Mouse (Mus musculus) spleen, adult 2 months (tissue): Measurements from ENCODE around the gene Defb23.

Source experiments
- CTCF ChIP-seq: fragments of 200-500 bp; IDR thresholded peaks from 2 replicates; pipeline ENCODE4 v1.5.1; 2011; ENCODE audit warnings: mild to moderate bottlenecking, inconsistent platforms; ENCODE audit not compliant: insufficient read depth, insufficient read length, insufficient replicate concordance; ENCODE audit errors: extremely low read depth
- POLR2A ChIP-seq: fragments of 200-500 bp; IDR thresholded peaks from 2 replicates; pipeline ENCODE4 v1.6.1; 2011; ENCODE audit warnings: low read depth, low read length, inconsistent platforms

DNA sequence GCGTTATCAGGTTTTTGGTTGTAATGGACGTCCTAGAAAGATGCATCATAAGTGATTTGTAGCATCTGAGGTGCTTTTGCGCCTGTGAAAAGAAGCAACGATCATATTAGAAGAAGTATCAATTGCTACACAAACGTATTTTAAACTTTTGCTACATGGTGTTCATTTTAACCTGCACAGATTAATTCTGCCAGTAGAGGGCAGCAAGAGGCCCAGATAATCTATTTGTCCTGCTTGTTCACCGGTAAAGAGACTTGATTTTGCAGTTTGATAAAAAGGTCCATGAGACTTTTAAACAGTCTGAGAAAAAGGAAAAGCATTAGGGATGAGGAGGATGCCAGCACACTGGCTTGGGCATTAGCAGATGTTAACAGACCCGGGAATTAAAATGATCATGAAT lies 6.6 kb upstream of the Defb23 start:
- TF ChIP-seq CTCF, result no peak
- no peak for TF ChIP-seq POLR2A
